Mouse (Mus musculus): Measurements from ENCODE around the gene Mcur1.

DNA sequence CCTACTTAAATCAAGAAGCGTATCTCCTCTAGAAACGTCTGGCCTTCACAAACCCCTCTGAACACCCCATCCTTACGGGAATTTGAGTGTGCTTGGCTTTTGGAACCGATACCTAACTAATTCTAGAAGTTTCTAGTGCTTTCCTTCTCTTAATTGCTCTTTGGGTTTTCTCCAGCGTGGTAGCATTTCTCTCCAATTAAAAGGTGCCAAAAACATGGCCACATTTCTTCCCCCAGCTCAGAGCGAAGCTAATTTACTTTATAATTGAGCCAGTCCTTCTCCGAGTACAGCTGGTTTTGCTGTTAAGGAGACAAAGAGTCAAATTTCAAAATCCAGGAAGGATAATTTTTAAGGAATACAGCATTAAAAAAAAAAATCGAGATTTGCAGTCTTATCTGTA lies 23.5 kb upstream of the Mcur1 start:
- TF ChIP-seq CTCF (IDR thresholded peaks at IDR 0.05; ENCODE audit: borderline replicate concordance, extremely low read depth, insufficient read depth, insufficient read length) (no peak), POLR2A (IDR thresholded peaks at IDR 0.05; ENCODE audit: borderline replicate concordance, extremely low read depth, insufficient read depth, insufficient read length, poor library complexity, severe bottlenecking) (no peak)
